Mouse (Mus musculus): ENCODE data around the gene Slc35e2.

DNA sequence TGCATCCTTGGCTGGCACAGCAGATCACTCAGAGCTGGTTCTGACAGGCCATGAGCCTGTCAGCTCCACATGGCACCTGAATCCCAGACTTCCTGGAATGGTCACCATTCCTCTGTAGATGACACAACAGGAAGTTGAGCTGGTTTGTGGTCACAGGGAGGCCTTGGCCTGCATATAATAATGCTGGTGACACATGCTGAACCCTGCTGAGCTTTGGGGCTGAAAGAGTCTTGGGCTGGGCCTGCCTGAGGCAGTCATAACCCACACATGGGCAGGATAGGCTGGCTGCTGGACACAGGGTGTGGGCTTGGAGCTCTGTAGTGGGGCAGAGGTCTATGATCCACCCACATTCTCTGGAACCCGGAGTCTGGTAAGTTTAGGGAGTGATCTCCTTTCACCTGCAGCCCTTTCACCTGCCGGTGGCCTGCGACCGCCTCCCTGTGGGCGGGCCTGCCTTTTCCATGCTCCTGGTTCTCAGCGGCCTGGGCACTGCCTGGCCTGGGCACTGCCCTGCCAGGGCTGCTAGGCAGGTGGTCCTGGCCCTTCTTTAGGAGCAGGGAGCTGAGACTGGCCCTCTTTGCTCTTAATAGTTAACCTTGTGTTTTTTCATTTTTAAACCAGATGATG lies 18.8 kb upstream of the Slc35e2 start:
- TF ChIP-seq CTCF (IDR thresholded peaks at IDR 0.05; ENCODE audit: low read depth, low read length) (no peak), POLR2A (IDR thresholded peaks at IDR 0.05; ENCODE audit: insufficient read depth, low read length) (no peak)
